Mouse (Mus musculus) kidney, adult 2 months (tissue): ENCODE data around the gene Cebpg. TPM values are rescaled to one million over a fixed set of nuclear protein-coding genes. Genes with fewer than 3 reads are reported as not detected.
A peak's percentile ranks its signal among the peaks of the same experiment; 100 is the strongest.

Experiments used
- DNase-seq: peaks from one replicate; pipeline ENCODE4 v3.0.0; 2021
- H3K27ac ChIP-seq: fragments of 200-500 bp; 2 replicates; pipeline ENCODE4 v1.5.1; 2012; ENCODE audit warnings: low read depth, low read length, control low read depth, inconsistent platforms; ENCODE audit not compliant: insufficient read depth
- H3K27me3 ChIP-seq: fragments of 200-500 bp; replicated peaks from 2 replicates; pipeline ENCODE4 v1.6.1; 2012; ENCODE audit warnings: mild to moderate bottlenecking, moderate library complexity, low read length, inconsistent platforms; ENCODE audit not compliant: control insufficient read depth, insufficient read depth
- H3K36me3 ChIP-seq: fragments of 200-500 bp; 2 replicates; pipeline ENCODE4 v1.6.1; 2012; ENCODE audit warnings: mild to moderate bottlenecking, moderate library complexity, low read length, inconsistent platforms; ENCODE audit not compliant: control insufficient read depth, insufficient read depth
- H3K4me1 ChIP-seq: fragments of 200-500 bp; 2 replicates; pipeline ENCODE4 v1.6.1; 2011; ENCODE audit warnings: low read length; ENCODE audit not compliant: control insufficient read depth, insufficient read depth
- H3K4me3 ChIP-seq: fragments of 200-500 bp; 2 replicates; pipeline ENCODE4 v1.5.1; 2011; ENCODE audit warnings: mild to moderate bottlenecking, low read depth, low read length, control low read depth; ENCODE audit not compliant: insufficient read depth
- CTCF ChIP-seq: fragments of 200-500 bp; conservative IDR thresholded peaks from 2 replicates; pipeline ENCODE4 v1.5.1; 2011; ENCODE audit warnings: low read depth, mild to moderate bottlenecking, control low read depth, low read length, moderate library complexity, mixed read lengths; ENCODE audit not compliant: insufficient read depth, insufficient read length
- POLR2A ChIP-seq: fragments of 200-500 bp; IDR thresholded peaks from one replicate; pipeline ENCODE4 v1.6.1; 2011; ENCODE audit warnings: low read depth, low read length, control low read depth
- WGBS: fragments of 180-500 bp; shearing (Covaris S2); methylation state at CpG from one replicate; pipeline ENCODE4 v1.1.7; 2018; 5-methylcytosine and 5-hydroxymethylcytosine counted together
- polyA plus RNA-seq: library from polyadenylated mRNA; depleted of rRNA; stranded (reverse); fragments of >200 nt; gene quantifications from 2 replicates; pipeline ENCODE4 v1.2.3, GENCODE M21; 2012

Cebpg gene
- polyA plus RNA-seq, 1 experiment = 10.0 TPM

- H3K36me3 ChIP-seq = no peaks in the 10 kb centered on the region
- H3K4me3 ChIP-seq = no peak overlapping the region
- no peak for TF ChIP-seq CTCF
- no peak for TF ChIP-seq POLR2A
- no peak for DNase-seq
- H3K27me3 ChIP-seq = no peaks in the 10 kb centered on the region
- WGBS = 78% methylated on average over 12 of the region's 12 CpGs
- no peak overlapping the region for H3K27ac ChIP-seq
- peaks cover 12% of the 10 kb centered on the region for H3K4me1 ChIP-seq
These were observed 28.4 kb upstream of the Cebpg start for GRCm38 (mm10) chr7:35084565-35085360.

DNA sequence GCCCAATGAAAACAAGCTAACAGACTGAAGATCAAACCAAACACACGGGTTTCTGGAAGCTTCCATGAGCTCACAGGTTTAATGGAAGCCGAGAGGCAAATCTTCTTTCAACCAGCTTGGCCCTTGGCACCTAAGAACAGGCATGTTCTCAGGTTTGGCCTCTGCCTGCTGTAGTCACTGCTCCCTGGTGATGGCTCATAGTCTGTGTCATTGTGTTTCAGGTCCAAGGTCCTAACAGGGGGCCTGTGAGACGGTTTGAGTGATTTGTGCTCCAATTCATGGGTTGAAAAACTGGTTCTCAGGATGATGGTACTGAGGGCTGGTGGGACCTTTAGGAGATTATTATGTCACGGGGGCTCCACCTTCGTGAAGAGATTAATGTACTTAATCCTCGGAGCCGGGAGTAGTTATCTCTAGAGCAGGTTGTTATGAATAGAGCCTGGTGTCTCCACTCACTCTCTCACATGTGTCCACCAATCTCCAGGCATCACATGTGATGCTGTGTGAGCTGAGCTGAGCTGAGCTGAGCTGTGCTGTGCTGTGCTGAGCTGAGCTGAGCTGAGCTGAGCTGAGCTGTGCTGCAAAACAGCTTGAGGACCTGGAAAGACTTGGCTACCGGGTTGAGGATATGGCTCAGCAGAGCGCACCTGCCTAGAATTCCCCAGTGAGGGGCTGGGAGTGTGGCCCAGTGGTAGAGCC is 25.2 kb upstream of the Cebpg start:
- Histone ChIP-seq H3K4me3 (no peak overlapping the region), H3K27me3 (no peaks in the 10 kb centered on the region), H3K36me3 (no peaks in the 10 kb centered on the region), H3K4me1 (peaks cover 12% of the 10 kb centered on the region), H3K27ac (peak overlapping the region; percentile 81)
- no peak for DNase-seq
- 80% methylated on average over 9 of the region's 9 CpGs for WGBS
- no peak for TF ChIP-seq CTCF
- TF ChIP-seq POLR2A = no peak

DNA sequence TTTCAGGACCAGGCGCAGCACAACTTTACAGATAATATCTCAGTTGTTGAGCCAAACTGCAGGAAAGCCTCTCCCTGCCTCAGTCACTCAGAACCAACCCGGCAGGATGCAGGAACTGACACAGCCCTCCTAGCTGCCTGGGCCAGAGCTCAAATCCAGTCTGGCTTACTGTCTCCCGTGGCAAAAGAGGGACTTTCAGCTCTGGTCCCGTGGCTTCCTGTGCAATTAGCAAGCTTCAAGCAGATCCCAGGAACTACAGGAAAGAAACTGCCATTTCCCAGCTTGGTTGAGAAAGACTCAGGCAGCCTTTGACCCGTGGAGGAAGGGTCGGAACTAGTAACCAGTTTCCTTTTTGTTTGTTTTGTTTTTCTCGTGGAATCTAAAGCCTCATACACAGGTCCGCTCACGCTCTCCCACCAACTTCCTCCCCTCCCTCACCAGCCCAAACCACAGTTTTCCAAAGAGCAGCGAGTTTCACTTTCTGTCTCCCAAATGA is 24.5 kb upstream of the Cebpg start:
- H3K27me3 ChIP-seq = no peaks in the 10 kb centered on the region
- H3K36me3 ChIP-seq = no peaks in the 10 kb centered on the region
- no peak for TF ChIP-seq POLR2A
- TF ChIP-seq CTCF = 0 out of 2 replicates have a peak, but pooled peaks have one; percentile 10
- H3K4me3 ChIP-seq = peak overlapping the region; percentile 1; the same call in 1 of the 2 replicates
- WGBS = 9% methylated on average over 10 of the region's 10 CpGs
- peaks cover 12% of the 10 kb centered on the region for H3K4me1 ChIP-seq
- peak; percentile 87 for DNase-seq
- peak overlapping the region; percentile 81 for H3K27ac ChIP-seq

- Histone ChIP-seq H3K27me3 (no peaks in the 10 kb centered on the region), H3K4me1 (peaks cover 10% of the 10 kb centered on the region), H3K4me3 (no peak overlapping the region), H3K27ac (no peak overlapping the region), H3K36me3 (no peaks in the 10 kb centered on the region)
- TF ChIP-seq CTCF = no peak
- no peak for TF ChIP-seq POLR2A
- peak; percentile 61 for DNase-seq
- 34% methylated on average over 5 of the region's 5 CpGs for WGBS
These were observed 20.3 kb upstream of the Cebpg start for GRCm38 (mm10) chr7:35076645-35077044.

DNA sequence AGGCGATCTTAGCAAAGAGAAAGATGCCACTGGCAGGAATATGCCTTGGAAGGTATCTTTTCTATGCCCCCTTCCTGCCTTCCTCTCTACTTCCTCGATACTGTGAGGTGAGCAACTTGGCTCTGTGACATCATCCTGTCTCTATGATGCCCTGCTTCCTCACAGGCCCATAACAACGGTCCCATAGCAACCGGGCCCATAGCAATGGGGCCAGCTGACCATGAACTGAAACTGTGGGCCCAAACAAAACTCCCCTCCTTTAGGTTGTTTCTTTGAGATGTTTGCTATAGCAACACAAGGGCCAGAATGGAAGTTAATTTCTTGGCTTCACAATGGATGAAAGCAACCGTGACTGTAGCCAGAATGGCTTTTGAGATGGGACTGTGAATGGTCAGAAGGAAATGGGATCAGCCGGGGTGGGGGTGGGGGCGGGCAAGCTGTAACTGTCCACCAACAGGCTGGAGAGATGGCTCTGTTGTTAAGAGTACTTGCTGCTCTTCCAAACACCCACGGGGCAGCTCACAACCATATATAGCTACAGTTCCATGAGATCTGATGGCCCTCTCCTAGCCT is 10.4 kb upstream of the Cebpg start:
- TF ChIP-seq POLR2A (no peak), CTCF (no peak)
- Histone ChIP-seq H3K27me3 (no peaks in the 10 kb centered on the region), H3K36me3 (no peaks in the 10 kb centered on the region), H3K4me3 (no peak overlapping the region), H3K27ac (no peak overlapping the region), H3K4me1 (no peaks in the 10 kb centered on the region)
- DNase-seq = no peak
- 79% methylated on average over 8 of the region's 8 CpGs for WGBS

- H3K27me3 ChIP-seq = no peaks in the 10 kb centered on the region
- 89% methylated on average over 3 of the region's 3 CpGs for WGBS
- no peak for DNase-seq
- no peaks in the 10 kb centered on the region for H3K4me1 ChIP-seq
- no peak overlapping the region for H3K27ac ChIP-seq
- H3K4me3 ChIP-seq = no peak overlapping the region
- no peaks in the 10 kb centered on the region for H3K36me3 ChIP-seq
- TF ChIP-seq CTCF = no peak
- no peak for TF ChIP-seq POLR2A
These were observed 9.6 kb upstream of the Cebpg start for GRCm38 (mm10) chr7:35065958-35066357.
